Mouse (Mus musculus) right cerebral cortex, adult 18-20 months (tissue): Measurements from ENCODE around the gene C1qtnf7.

Experiments
- DNase-seq: peaks from one replicate; pipeline ENCODE4 v3.0.0; 2022; ENCODE audit warnings: mixed read lengths

C1qtnf7 gene

DNA sequence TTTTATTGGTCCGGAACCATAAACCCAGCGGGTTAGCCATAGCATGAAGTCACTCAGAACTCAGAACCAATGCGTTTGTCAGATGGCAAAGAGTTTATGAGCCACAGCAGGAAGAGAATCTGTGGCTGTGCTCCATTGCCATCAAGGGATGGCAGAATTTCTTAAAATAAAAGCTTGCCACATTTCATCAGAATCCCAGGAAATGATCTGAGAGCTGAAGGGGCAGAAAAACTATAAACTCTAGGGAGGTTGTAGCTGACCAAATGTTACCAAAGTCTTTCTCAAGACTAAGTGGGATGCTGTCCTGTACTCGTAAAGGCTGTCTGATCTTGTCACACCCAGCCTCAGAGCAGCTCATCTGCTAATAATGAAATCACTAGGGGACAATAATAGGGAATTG lies 110.1 kb downstream of the C1qtnf7 start:
- no peak for DNase-seq

DNA sequence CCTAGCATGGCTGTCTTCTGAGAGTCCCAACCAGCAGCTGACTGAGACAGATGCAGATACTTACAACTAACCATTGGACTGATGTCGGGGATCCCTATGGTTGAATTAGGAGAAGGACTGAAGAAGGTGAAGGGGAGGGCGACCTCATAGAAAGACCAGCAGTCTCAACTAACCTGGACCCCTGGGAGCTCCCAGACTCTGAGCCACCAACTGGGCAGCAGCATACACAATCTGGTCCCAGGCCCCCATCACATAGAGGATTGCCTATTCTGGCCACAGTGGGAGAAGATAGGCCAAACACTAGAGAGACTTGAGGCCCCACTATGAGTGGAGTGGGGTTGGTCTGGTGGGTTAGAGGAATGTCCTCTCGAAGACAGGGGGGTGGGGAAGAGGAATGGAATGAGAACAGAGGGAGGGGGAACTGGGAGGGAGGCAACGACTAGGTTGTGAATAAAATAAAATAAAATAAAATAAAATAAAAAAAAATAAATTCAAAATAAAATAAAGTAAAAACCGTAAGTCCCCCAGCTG lies 118.8 kb downstream of the C1qtnf7 start:
- DNase-seq: no peak

DNA sequence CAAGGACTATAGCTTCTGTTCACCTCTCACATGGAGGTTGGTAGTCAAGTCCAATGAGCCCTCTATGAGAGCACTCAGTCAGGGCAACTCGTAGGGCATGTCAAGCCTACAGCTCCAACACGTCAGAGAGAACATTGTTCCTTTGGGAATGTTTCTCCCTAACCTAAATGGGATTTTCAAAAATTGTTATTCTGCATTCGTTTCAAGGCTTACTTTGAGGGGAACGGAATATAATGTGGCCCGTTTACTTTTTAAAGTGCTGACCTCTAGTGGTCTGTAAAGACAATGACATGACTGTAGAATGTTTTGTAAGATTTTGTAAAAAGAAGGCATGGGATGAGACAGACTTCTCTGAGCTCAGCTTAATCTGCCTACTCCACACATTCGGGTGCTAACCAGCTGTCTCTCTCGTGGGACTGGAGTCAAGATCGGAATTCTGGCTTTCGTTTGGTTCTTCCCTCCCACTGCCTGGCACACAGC lies 119.3 kb downstream of the C1qtnf7 start:
- DNase-seq: peak; percentile 79

DNA sequence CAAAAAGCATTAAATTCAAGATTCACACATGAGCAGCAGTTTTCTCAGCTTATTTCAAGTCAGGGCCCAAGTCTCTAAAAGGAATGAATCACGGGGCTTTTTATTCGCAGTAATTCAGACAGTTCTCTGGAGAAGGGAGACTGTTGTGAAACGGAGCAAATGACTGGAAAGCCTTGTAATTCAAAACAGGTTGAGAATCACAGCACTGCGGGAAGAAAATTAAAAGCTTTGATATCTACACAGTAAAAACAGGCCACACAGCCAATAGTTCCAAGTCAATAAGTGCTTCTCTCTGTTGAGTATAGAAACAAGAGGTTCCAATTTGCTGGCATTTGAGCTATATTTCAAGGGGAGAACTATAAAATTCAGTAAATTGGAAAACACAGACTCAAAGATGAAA lies 129.7 kb downstream of the C1qtnf7 start:
- no peak for DNase-seq

DNA sequence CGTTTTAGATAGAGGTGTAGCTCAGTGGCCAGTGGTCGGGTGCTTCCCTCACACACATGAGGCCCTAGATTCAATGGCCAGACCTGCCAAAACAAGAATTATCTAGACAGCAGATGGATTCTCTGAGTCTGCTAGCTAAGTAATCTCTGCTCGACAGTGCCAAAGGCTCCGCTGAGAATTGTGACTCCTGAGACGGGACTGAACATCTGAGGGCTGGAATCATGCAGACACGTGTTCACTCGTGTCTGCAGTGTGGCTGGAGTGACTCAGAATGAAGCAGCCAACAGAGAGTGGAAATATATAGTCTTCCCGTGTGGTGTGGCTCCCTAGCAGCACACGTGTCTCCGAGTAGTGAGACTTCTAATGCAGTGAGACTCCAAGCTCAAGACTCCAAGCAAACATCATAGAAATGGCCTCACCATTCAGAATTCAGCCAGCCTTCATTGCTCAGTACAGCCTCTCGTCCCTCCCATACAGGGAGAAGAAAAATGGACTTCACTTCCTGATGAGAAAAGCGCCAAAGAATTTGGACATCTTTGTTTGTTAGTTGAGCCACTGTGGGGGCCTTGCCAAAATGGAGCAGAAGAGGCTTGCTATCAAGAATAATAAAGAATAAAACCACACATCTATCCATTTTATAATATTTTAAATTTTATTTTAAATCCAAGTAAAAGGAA lies 131.9 kb downstream of the C1qtnf7 start:
- DNase-seq: no peak

DNA sequence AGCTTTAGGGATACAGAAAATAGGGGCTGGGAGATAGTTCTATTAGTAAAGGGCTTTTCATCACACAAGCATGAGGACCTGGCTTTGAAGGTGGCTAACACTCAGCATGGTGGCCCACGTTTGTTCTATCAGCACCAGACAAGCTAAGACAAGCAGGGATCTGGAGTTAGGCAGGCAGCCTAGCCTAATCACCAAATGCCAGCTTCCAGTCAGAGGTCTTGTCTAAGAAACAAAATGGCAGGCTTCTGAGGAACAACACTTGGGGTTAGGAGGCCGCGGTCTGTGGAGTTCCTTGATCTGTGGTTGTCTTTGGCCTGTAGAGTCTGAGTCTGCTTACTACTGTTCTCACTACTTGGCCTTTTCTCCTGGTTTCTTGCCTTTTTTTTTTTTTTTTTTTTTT lies 146.2 kb downstream of the C1qtnf7 start:
- no peak for DNase-seq

DNA sequence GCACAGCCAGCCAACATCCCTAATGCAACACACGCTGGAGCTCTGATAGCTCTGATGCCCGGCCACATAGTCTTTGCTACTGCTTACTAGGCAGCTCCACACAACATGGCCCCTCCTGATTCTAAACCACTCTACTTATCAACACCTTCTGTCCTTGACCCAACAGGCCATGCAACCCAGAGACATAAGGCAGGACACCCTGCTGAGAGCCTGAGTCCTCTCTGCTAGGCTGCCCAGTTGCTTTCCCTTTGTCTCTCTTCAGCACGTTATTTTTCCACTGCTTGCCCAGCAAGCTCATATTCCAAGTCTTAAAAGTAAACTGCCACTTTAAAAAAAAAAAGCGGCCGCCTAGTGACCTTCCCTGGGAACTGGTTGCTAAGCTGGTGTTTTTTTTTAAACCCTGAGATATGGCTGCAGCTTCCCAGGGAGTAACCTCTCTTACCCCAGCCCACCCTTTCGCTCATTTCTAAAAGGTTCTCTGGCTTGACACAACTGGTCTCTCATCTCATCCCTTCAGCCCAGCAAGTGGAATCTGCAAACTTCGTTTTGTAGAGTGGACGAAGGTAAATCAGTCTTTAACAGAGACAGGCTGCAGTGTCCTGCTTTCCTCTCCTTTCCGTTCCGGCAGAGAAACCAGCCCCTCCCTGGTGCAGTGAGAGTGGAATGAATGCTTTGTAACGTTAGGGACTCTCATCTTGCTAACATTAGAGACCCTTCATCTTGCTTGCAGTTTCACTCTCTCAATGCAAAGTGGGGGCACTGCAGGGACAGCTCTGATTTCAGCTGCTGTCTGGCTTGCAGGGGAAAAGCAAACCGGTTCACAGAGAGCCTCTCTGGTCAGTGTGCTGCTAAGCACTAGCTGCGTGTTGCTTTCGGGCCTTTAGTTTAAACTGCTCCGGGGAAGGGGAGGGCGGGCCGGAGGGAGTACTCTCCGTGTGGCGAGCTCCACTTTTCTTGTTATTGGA lies 146.9 kb downstream of the C1qtnf7 start, which contains the start of gene Cc2d2a:
Cc2d2a (plus strand) TSS at position 350 of the 965 bp plus-strand sequence.
- DNase-seq: peak; percentile 44

DNA sequence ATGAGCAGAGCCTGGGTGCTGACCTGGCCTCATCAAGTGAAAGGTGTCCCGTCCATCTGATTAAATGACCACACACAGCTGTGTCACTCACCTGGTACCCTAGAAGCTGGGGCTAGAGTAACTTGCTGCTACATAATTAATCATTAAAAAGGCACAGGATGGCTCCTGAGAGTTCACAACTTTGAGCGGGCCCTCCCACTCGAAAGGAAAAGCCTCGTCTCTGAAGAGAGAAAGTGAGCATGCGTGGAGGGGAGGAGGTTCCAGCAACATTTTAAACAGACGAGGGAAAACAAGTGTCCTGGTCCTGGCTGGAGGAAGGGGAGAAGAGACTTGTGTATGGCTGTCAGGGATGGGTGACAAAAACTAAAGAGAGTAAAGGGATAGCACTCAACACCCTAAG lies 148.2 kb downstream of the C1qtnf7 start:
- no peak for DNase-seq

DNA sequence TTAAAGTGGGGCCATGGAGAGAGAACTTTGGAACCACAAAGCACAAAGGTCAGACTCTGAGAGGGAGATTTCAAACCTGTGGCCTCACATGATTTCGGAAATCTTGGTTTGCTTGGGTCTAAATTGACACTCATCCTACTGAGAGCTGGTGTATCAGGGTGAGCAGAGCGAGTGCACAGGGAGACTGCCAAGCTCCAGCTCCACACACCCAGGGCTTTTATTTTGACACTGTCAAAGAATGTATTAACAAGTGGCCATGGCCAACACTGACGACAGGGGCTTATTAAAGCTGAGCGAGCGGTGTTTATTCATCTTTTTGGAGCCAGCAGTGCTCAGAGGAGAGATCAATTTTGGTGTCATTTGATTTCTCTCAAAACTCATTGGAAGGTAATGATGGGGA lies 149.8 kb downstream of the C1qtnf7 start:
- no peak for DNase-seq
